Mouse (Mus musculus): Measurements from ENCODE around the gene Ttc41. TPM values are rescaled to one million over a fixed set of nuclear protein-coding genes. Genes with fewer than 3 reads are reported as not detected.
"Not testable (repeated sequence)": the region's sequence is repeated elsewhere in the genome, so short reads cannot be mapped to it uniquely, and the experiment has no call there.

Ttc41 gene
- 1.5 TPM in 2 replicates for polyA plus RNA-seq (2015; fragmentation: Nextera tagmentation; extraction: Ambion mirVana)

DNA sequence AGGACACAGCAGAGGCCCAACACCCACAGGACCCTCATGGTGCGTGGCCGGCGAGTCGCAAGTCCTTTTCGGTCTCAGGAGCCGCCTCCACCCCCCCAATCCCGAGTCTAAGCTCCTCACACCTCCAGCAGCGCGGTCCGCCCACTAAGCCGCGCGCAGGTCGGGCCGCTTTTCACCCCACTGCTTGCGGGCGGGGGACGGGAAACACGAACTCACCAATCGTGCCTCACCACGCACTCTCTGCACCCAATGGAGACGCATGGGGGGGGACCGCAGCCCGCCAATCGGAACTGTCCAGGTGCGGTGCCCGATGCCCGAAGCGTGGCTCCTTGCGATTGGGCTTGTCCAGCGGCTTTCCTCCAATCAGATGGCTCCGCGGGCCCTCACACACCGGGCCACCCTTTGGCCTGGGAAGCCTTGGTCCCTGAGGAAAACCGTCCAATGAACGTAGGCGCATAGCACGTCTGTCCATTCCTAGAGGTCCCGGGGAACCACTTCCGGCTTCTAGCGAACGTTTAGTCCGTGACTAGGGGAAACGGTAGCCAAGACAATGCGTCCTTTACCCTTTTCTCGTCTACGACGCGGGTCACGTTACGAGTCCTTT is at the start of gene Ttc41, which contains the start of gene Hsp90b1:
TSS of gene Ttc41 (plus strand) at position 494 of the 604 bp plus-strand sequence.
TSS of gene Hsp90b1 (minus strand) at position 192 of the 604 bp plus-strand sequence.
- Histone ChIP-seq H3K4me3 (ENCODE audit: low read length) (peak within 1 kb of the TSS; percentile 90), H3K4me1 (ENCODE audit: control insufficient read depth, insufficient read depth, low read length) (peaks cover 31% of the 10 kb centered on the region), H3K9me3 (ENCODE audit: control insufficient read depth, low read length) (no peaks in the 10 kb centered on the region), H3K27me3 (replicated peaks; ENCODE audit: control insufficient read depth, insufficient read depth, low read length) (no peaks in the 10 kb centered on the region), H3K4me2 (ENCODE audit: low read depth, low read length) (peak within 1 kb of the TSS; percentile 73), H3K27ac (ENCODE audit: low read length) (peak within 1 kb of the TSS; percentile 98), H3K36me3 (ENCODE audit: control insufficient read depth, insufficient read depth, low read length) (peaks cover 10% of the 10 kb centered on the region; the same call in 1 of the 2 replicates), H3K9ac (ENCODE audit: low read depth, low read length) (peak within 1 kb of the TSS; percentile 98)
- under 1% methylated on average over 51 of the region's 51 CpGs for WGBS
- ATAC-seq, result peak; percentile 98

GRCm38 (mm10) chr10:86670550-86670949 is 35.1 kb upstream of the Ttc41 start:
- WGBS, result 89% methylated on average over 4 of the region's 4 CpGs
- not testable (repeated sequence) for H3K9ac ChIP-seq (ENCODE audit: low read depth, low read length); H3K4me2 ChIP-seq (ENCODE audit: low read depth, low read length); H3K4me1 ChIP-seq (ENCODE audit: control insufficient read depth, insufficient read depth, low read length); ATAC-seq; H3K27me3 ChIP-seq (replicated peaks; ENCODE audit: control insufficient read depth, insufficient read depth, low read length); H3K9me3 ChIP-seq (ENCODE audit: control insufficient read depth, low read length); H3K27ac ChIP-seq (ENCODE audit: low read length); H3K36me3 ChIP-seq (ENCODE audit: control insufficient read depth, insufficient read depth, low read length); H3K4me3 ChIP-seq (ENCODE audit: low read length)

DNA sequence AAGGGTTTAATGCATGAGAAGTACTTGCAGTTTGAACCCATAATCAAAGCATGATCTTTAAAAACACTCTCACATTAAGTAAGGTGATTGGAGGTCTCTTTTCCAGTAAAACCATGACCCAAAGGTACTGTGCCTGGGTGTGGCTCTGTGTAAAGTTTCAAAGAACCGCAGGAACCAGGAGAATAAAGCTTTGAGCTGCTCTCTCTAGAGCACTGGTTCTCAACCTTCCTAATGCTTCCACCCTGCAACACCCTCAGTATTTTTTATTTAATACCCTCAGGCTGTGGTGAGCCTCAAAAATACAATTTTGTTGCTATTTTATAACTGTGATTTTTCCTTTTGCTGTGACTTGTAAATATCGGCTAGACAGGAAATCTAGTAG is 20.8 kb upstream of the Ttc41 start:
- peak; percentile 23 for ATAC-seq
- H3K27ac ChIP-seq (ENCODE audit: low read length); H3K9me3 ChIP-seq (ENCODE audit: control insufficient read depth, low read length); H3K4me1 ChIP-seq (ENCODE audit: control insufficient read depth, insufficient read depth, low read length); H3K36me3 ChIP-seq (ENCODE audit: control insufficient read depth, insufficient read depth, low read length); H3K27me3 ChIP-seq (replicated peaks; ENCODE audit: control insufficient read depth, insufficient read depth, low read length): not testable (repeated sequence)
- peak overlapping the region; percentile 66 for H3K4me2 ChIP-seq (ENCODE audit: low read depth, low read length)
- peak overlapping the region; percentile 70; the same call in 1 of the 2 replicates for H3K4me3 ChIP-seq (ENCODE audit: low read length)
- 33% methylated on average over 2 of the region's 2 CpGs for WGBS
- peak overlapping the region; percentile 87; the same call in 1 of the 2 replicates for H3K9ac ChIP-seq (ENCODE audit: low read depth, low read length)

DNA sequence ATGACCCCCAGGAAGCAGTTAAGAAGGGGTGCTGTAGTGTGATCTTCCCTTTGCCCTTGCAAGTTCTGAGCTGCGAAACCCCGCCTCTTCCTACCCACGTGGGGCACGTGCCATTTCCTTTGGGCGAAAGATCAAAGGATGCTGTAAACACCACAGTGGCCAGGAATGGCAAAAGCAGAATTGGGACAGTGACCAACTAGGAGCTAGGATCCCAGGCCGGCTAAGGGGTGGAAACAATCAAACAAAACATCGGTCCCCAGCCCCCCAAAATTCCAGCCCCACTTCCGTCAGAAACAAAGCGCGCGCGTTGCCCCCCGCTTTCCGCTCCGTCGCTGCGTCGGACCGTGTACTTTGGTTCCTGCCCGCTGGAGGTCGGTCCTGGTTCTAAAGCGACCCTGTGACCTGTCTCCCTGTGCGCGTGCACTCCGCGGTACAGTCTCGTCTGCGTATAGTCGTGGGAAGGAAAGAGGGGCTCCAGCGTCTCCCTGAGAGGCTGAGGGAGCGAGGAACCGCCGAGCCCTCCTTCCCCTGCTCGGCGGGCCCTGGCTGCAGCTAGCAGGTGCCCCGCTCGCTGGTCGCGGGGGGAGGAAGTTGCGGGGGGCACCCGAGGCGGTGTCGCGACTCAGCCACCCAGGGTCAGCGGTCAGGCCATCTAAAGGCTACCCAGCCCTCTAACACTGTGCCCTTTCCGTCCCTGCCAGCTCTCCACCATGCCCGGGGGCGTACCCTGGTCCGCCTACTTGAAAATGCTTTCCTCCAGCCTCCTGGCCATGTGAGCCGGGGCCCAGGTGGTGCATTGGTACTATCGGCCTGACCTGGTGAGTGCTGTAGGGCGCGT is 20.2 kb upstream of the Ttc41 start:
- not testable (repeated sequence) for H3K36me3 ChIP-seq (ENCODE audit: control insufficient read depth, insufficient read depth, low read length); H3K27me3 ChIP-seq (replicated peaks; ENCODE audit: control insufficient read depth, insufficient read depth, low read length); H3K4me1 ChIP-seq (ENCODE audit: control insufficient read depth, insufficient read depth, low read length); H3K9me3 ChIP-seq (ENCODE audit: control insufficient read depth, low read length)
- H3K4me3 ChIP-seq (ENCODE audit: low read length), result peak overlapping the region; percentile 70
- peak overlapping the region; percentile 87 for H3K9ac ChIP-seq (ENCODE audit: low read depth, low read length)
- peak; percentile 91 for ATAC-seq
- peak overlapping the region; percentile 63 for H3K27ac ChIP-seq (ENCODE audit: low read length)
- peak overlapping the region; percentile 66 for H3K4me2 ChIP-seq (ENCODE audit: low read depth, low read length)
- 0% methylated on average over 50 of the region's 53 CpGs for WGBS

DNA sequence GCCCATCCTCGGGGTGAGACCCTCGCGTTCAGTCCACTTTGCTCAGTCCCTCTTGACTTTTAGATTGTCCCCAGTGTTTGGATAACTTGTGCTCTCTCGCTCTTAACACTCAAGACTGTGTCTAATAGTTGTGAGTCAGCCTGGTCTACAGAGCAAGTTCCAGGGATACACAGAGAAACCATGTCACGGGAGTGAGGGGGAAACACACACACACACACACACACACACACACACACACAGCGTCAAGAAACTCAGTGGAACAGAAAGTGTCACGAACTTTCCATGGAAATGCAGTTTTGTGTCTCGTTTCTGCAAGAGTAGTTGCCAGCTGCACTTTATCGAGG is 19.6 kb upstream of the Ttc41 start:
- H3K27ac ChIP-seq (ENCODE audit: low read length); H3K36me3 ChIP-seq (ENCODE audit: control insufficient read depth, insufficient read depth, low read length); H3K27me3 ChIP-seq (replicated peaks; ENCODE audit: control insufficient read depth, insufficient read depth, low read length); ATAC-seq; H3K9me3 ChIP-seq (ENCODE audit: control insufficient read depth, low read length); H3K4me1 ChIP-seq (ENCODE audit: control insufficient read depth, insufficient read depth, low read length): not testable (repeated sequence)
- WGBS, result 22% methylated on average over 9 of the region's 9 CpGs
- H3K4me3 ChIP-seq (ENCODE audit: low read length), result peak overlapping the region; percentile 70
- H3K9ac ChIP-seq (ENCODE audit: low read depth, low read length), result peak overlapping the region; percentile 87
- peak overlapping the region; percentile 66 for H3K4me2 ChIP-seq (ENCODE audit: low read depth, low read length)

- Histone ChIP-seq H3K4me2 (ENCODE audit: low read depth, low read length) (peak overlapping the region; percentile 35), H3K9me3 (ENCODE audit: control insufficient read depth, low read length) (no peaks in the 10 kb centered on the region), H3K4me1 (ENCODE audit: control insufficient read depth, insufficient read depth, low read length) (peaks cover 31% of the 10 kb centered on the region), H3K9ac (ENCODE audit: low read depth, low read length) (no peak overlapping the region), H3K27me3 (replicated peaks; ENCODE audit: control insufficient read depth, insufficient read depth, low read length) (no peaks in the 10 kb centered on the region), H3K27ac (ENCODE audit: low read length) (no peak overlapping the region), H3K4me3 (ENCODE audit: low read length) (peak overlapping the region; percentile 0; the same call in 1 of the 2 replicates), H3K36me3 (ENCODE audit: control insufficient read depth, insufficient read depth, low read length) (peaks cover 22% of the 10 kb centered on the region)
- WGBS, result 57% methylated on average over 3 of the region's 3 CpGs
- ATAC-seq, result no peak
Measured at GRCm38 (mm10) chr10:86700251-86700650, 5.4 kb upstream of the Ttc41 start.

DNA sequence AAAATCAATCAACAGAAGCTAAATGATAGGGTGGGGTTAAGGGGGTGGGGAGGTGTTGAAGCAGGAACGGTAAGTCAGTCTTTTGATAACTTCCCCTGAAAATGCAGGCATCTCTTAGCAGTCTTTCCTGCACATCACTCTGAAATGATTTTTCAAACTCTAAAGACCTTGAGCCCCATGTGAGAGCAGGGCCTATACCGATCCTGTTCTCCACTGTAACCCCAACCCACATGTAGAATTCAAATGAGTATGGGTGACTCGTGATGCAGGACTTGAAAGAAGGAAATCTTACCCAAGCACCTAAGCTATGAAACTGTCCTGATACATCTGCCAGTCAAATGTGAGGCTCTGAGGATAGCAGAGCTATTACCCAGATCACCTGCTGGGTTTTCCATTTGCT is 4.6 kb upstream of the Ttc41 start:
- no peaks in the 10 kb centered on the region for H3K9me3 ChIP-seq (ENCODE audit: control insufficient read depth, low read length)
- peak overlapping the region; percentile 18; the same call in 1 of the 2 replicates for H3K4me3 ChIP-seq (ENCODE audit: low read length)
- WGBS, result 58% methylated on average over 3 of the region's 3 CpGs
- peak overlapping the region; percentile 35 for H3K4me2 ChIP-seq (ENCODE audit: low read depth, low read length)
- H3K4me1 ChIP-seq (ENCODE audit: control insufficient read depth, insufficient read depth, low read length), result peaks cover 31% of the 10 kb centered on the region
- H3K36me3 ChIP-seq (ENCODE audit: control insufficient read depth, insufficient read depth, low read length), result peaks cover 17% of the 10 kb centered on the region; the same call in 1 of the 2 replicates
- no peak for ATAC-seq
- peak overlapping the region; percentile 30; the same call in 1 of the 2 replicates for H3K9ac ChIP-seq (ENCODE audit: low read depth, low read length)
- H3K27me3 ChIP-seq (replicated peaks; ENCODE audit: control insufficient read depth, insufficient read depth, low read length), result no peaks in the 10 kb centered on the region
- no peak overlapping the region for H3K27ac ChIP-seq (ENCODE audit: low read length)

DNA sequence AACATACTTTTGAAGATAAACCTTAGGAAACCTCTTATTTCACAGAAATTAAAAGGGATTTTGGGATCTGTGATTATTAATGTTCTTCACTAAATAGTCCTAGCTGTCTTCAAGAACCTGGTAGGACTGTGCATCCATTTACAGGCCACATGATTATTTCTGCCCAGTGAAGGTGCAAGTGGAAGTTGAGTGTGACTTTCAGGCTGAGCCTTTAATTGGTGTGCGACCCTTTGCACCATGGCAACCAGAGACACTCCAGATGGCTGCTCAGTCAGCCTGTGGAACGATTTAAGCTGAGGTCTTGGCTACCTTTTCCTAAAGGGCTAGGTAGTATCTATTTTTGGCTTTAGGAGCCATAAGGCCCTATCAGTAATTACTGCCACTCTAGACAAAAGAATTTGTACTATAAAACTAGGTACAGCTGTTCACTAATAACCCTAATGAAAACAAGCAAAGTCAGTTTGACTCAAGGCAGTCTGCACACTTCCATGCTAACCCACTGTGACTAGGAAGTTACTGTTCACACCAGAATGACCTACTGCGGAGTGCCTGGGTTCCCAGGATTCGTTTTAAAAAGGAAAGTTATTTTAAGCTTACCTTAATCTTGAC is 3.2 kb upstream of the Ttc41 start:
- 56% methylated on average over 4 of the region's 4 CpGs for WGBS
- Histone ChIP-seq H3K4me1 (ENCODE audit: control insufficient read depth, insufficient read depth, low read length) (peaks cover 35% of the 10 kb centered on the region), H3K9me3 (ENCODE audit: control insufficient read depth, low read length) (no peaks in the 10 kb centered on the region), H3K27ac (ENCODE audit: low read length) (no peak overlapping the region), H3K4me2 (ENCODE audit: low read depth, low read length) (peak overlapping the region; percentile 73), H3K36me3 (ENCODE audit: control insufficient read depth, insufficient read depth, low read length) (peaks cover 17% of the 10 kb centered on the region; the same call in 1 of the 2 replicates), H3K4me3 (ENCODE audit: low read length) (peak overlapping the region; percentile 30), H3K9ac (ENCODE audit: low read depth, low read length) (no peak overlapping the region; the same call in 1 of the 2 replicates), H3K27me3 (replicated peaks; ENCODE audit: control insufficient read depth, insufficient read depth, low read length) (no peaks in the 10 kb centered on the region)
- ATAC-seq, result no peak

- Histone ChIP-seq H3K27ac (ENCODE audit: low read length) (no peak overlapping the region), H3K9ac (ENCODE audit: low read depth, low read length) (peak overlapping the region; percentile 98), H3K4me1 (ENCODE audit: control insufficient read depth, insufficient read depth, low read length) (peaks cover 35% of the 10 kb centered on the region), H3K36me3 (ENCODE audit: control insufficient read depth, insufficient read depth, low read length) (peaks cover 13% of the 10 kb centered on the region; the same call in 1 of the 2 replicates), H3K27me3 (replicated peaks; ENCODE audit: control insufficient read depth, insufficient read depth, low read length) (no peaks in the 10 kb centered on the region), H3K4me3 (ENCODE audit: low read length) (peak overlapping the region; percentile 90), H3K9me3 (ENCODE audit: control insufficient read depth, low read length) (no peaks in the 10 kb centered on the region), H3K4me2 (ENCODE audit: low read depth, low read length) (peak overlapping the region; percentile 73)
- no peak for ATAC-seq
- 60% methylated on average over 4 of the region's 4 CpGs for WGBS
Measured at GRCm38 (mm10) chr10:86703375-86703774, 2.2 kb upstream of the Ttc41 start.

All from intestine, embryonic 16.5 days (tissue).